Mouse (Mus musculus): ENCODE data around the gene Agbl2. TPM values are rescaled to one million over a fixed set of nuclear protein-coding genes. Genes with fewer than 3 reads are reported as not detected.

Agbl2 gene
- polyA plus RNA-seq, 1 experiment from 2014 or later = 1.2 TPM

- no peaks in the 10 kb centered on the region for H3K9me3 ChIP-seq (ENCODE audit: low read depth, low read length)
- no peak overlapping the region for H3K9ac ChIP-seq
- no peak overlapping the region for H3K4me3 ChIP-seq (ENCODE audit: low read depth, low read length)
- no peak for TF ChIP-seq CTCF (IDR thresholded peaks at IDR 0.05; ENCODE audit: low read depth)
- H3K27ac ChIP-seq (ENCODE audit: low read depth) = no peak overlapping the region
- no peak overlapping the region for H3K4me2 ChIP-seq
- no peaks in the 10 kb centered on the region for H3K4me1 ChIP-seq (ENCODE audit: insufficient read depth)
- DNase-seq (no peak), ATAC-seq (ENCODE audit: insufficient read depth) (no peak)
- no peaks in the 10 kb centered on the region for H3K36me3 ChIP-seq (ENCODE audit: insufficient read depth)
- peaks cover 23% of the 10 kb centered on the region for H3K27me3 ChIP-seq (ENCODE audit: insufficient read depth, low read length)
- 65% methylated on average over 2 of the region's 2 CpGs for WGBS
Measured at GRCm38 (mm10) chr2:90881824-90882223, 99.3 kb downstream of the Agbl2 start.

Other genes starting within 250 kb of the Agbl2 start
- gene Ptprj, start 202.1 kb upstream of the Agbl2 start, polyA plus RNA-seq (2014; fragmentation: Nextera tagmentation; extraction: Ambion mirVana) = 4.9 and 5.4 TPM in 2 replicates
- 59.6 and 63.9 TPM in 2 replicates for gene Nup160, start 105.5 kb upstream of the Agbl2 start, polyA plus RNA-seq (2014; fragmentation: Nextera tagmentation; extraction: Ambion mirVana)
- gene Fnbp4, start 37.4 kb upstream of the Agbl2 start, polyA plus RNA-seq (2014; fragmentation: Nextera tagmentation; extraction: Ambion mirVana) = 96.9 and 106 TPM in 2 replicates
- 228 and 241 TPM in 2 replicates for gene Mtch2, start 64.4 kb downstream of the Agbl2 start, polyA plus RNA-seq (2014; fragmentation: Nextera tagmentation; extraction: Ambion mirVana)
- gene C1qtnf4, start 103.1 kb downstream of the Agbl2 start, polyA plus RNA-seq (2014; fragmentation: Nextera tagmentation; extraction: Ambion mirVana) = 3.1 and 3.6 TPM in 2 replicates
- 28.7 and 32.5 TPM in 2 replicates for gene Kbtbd4, start 122.0 kb downstream of the Agbl2 start, polyA plus RNA-seq (2014; fragmentation: Nextera tagmentation; extraction: Ambion mirVana)
- 186 and 198 TPM in 2 replicates for gene Ndufs3, start 122.1 kb downstream of the Agbl2 start, polyA plus RNA-seq (2014; fragmentation: Nextera tagmentation; extraction: Ambion mirVana)
- 65.0 and 68.0 TPM in 2 replicates for gene Celf1, start 157.7 kb downstream of the Agbl2 start, polyA plus RNA-seq (2014; fragmentation: Nextera tagmentation; extraction: Ambion mirVana)

Data from lung, embryonic 14.5 days (tissue).